Mouse (Mus musculus) hindbrain, embryonic 16.5 days (tissue): ENCODE measurements around the gene Ubxn11. TPM values are rescaled to one million over a fixed set of nuclear protein-coding genes. Genes with fewer than 3 reads are reported as not detected.
"Not testable (repeated sequence)": the region's sequence is repeated elsewhere in the genome, so short reads cannot be mapped to it uniquely, and the experiment has no call there.

Experiments used
- ATAC-seq: fragments of 200-750 bp; cut with Nextera tagmentation; 2 replicates; pipeline ENCODE4 v1.8.0; 2017; ENCODE audit warnings: moderate TSS enrichment, moderate library complexity
- H3K27ac ChIP-seq: fragments of 300-500 bp; sonication (generic); 2 replicates; pipeline ENCODE4 v1.5.1; 2014; ENCODE audit warnings: low read depth, mild to moderate bottlenecking, control low read depth, low read length, moderate library complexity
- H3K27me3 ChIP-seq: fragments of 300-500 bp; sonication (generic); replicated peaks from 2 replicates; pipeline ENCODE4 v1.6.1; 2014; ENCODE audit warnings: low read length; ENCODE audit not compliant: control insufficient read depth, insufficient read depth
- H3K36me3 ChIP-seq: fragments of 300-500 bp; sonication (generic); 2 replicates; pipeline ENCODE4 v1.6.1; 2014; ENCODE audit warnings: mild to moderate bottlenecking, low read length, moderate library complexity, mixed read lengths; ENCODE audit not compliant: control insufficient read depth, insufficient read depth
- H3K4me1 ChIP-seq: fragments of 300-500 bp; sonication (generic); 2 replicates; pipeline ENCODE4 v1.6.1; 2014; ENCODE audit warnings: low read depth, low read length; ENCODE audit not compliant: control insufficient read depth, insufficient read depth
- H3K4me2 ChIP-seq: fragments of 300-500 bp; sonication (generic); 2 replicates; pipeline ENCODE4 v1.6.1; 2014; ENCODE audit warnings: mild to moderate bottlenecking, low read length, control low read depth, moderate library complexity
- H3K4me3 ChIP-seq: fragments of 300-500 bp; sonication (generic); 2 replicates; pipeline ENCODE4 v1.5.1; 2014; ENCODE audit warnings: mild to moderate bottlenecking, low read length, control low read depth, moderate library complexity
- H3K9ac ChIP-seq: fragments of 300-500 bp; sonication (generic); 2 replicates; pipeline ENCODE4 v1.6.1; 2014; ENCODE audit warnings: low read depth, mild to moderate bottlenecking, control low read depth, low read length, moderate library complexity
- H3K9me3 ChIP-seq: fragments of 300-500 bp; sonication (generic); 2 replicates; pipeline ENCODE4 v1.6.1; 2014; ENCODE audit warnings: mild to moderate bottlenecking, low read length, moderate library complexity; ENCODE audit not compliant: control insufficient read depth
- WGBS: fragments of 180-500 bp; shearing (Covaris S2); extraction: QIAGEN DNeasy Blood & Tissue Kit; methylation state at CpG from one replicate; pipeline ENCODE4 v1.1.7; 2014; 5-methylcytosine and 5-hydroxymethylcytosine counted together
- polyA plus RNA-seq: library from polyadenylated mRNA; unstranded; fragments of >200 nt; fragmentation: Nextera tagmentation; extraction: Ambion mirVana; gene quantifications from 2 replicates; pipeline ENCODE4 v1.2.1, GENCODE M21; 2015

Gene Ubxn11
- polyA plus RNA-seq, 1 experiment from 2014 or later, result 21.5 TPM

GRCm38 (mm10) chr4:134144297-134144696 lies 41.9 kb downstream of the Ubxn11 start:
- H3K27me3 ChIP-seq, H3K4me1 ChIP-seq, H3K4me2 ChIP-seq, H3K9ac ChIP-seq, ATAC-seq, H3K4me3 ChIP-seq, H3K9me3 ChIP-seq, H3K27ac ChIP-seq, H3K36me3 ChIP-seq: not testable (repeated sequence)
- WGBS, result 94% methylated on average over 5 of the region's 5 CpGs

DNA sequence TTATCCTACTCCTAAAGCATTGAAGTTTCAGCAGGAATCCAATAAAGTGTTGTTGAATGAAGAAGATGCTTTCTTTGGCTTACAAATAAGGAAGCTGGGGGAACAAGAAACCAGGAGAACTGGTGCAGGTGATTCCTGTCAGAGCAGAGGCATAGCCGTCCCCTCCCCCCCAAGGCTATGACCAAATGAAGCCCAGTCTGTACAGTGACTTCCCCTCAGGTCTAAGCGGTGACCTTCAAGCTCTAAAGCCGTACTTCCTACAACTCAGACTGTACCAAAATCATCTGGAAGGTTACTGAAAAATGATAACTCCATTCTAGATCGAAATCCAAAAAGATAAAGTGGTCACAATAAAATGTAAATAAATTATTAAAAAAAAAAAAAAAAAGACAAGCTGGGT lies 47.0 kb downstream of the Ubxn11 start:
- Histone ChIP-seq H3K4me1 (no peaks in the 10 kb centered on the region), H3K4me2 (no peak overlapping the region), H3K27me3 (no peaks in the 10 kb centered on the region), H3K27ac (no peak overlapping the region), H3K36me3 (peaks cover 8% of the 10 kb centered on the region), H3K4me3 (no peak overlapping the region), H3K9ac (no peak overlapping the region), H3K9me3 (no peaks in the 10 kb centered on the region)
- 96% methylated on average over 4 of the region's 4 CpGs for WGBS
- ATAC-seq, result no peak

GRCm38 (mm10) chr4:134152112-134152511 lies 49.7 kb downstream of the Ubxn11 start:
- Histone ChIP-seq H3K4me2 (no peak overlapping the region), H3K27me3 (no peaks in the 10 kb centered on the region), H3K4me1 (no peaks in the 10 kb centered on the region), H3K27ac (no peak overlapping the region), H3K36me3 (peaks cover 16% of the 10 kb centered on the region), H3K4me3 (no peak overlapping the region), H3K9ac (no peak overlapping the region), H3K9me3 (no peaks in the 10 kb centered on the region)
- 93% methylated on average over 3 of the region's 3 CpGs for WGBS
- ATAC-seq, result no peak

GRCm38 (mm10) chr4:134153656-134154055 lies 51.3 kb downstream of the Ubxn11 start:
- Histone ChIP-seq H3K4me3 (no peak overlapping the region), H3K36me3 (peaks cover 12% of the 10 kb centered on the region), H3K4me1 (no peaks in the 10 kb centered on the region), H3K9ac (no peak overlapping the region), H3K27me3 (no peaks in the 10 kb centered on the region), H3K27ac (no peak overlapping the region), H3K9me3 (no peaks in the 10 kb centered on the region), H3K4me2 (no peak overlapping the region)
- ATAC-seq, result no peak
- 99% methylated on average over 3 of the region's 3 CpGs for WGBS

DNA sequence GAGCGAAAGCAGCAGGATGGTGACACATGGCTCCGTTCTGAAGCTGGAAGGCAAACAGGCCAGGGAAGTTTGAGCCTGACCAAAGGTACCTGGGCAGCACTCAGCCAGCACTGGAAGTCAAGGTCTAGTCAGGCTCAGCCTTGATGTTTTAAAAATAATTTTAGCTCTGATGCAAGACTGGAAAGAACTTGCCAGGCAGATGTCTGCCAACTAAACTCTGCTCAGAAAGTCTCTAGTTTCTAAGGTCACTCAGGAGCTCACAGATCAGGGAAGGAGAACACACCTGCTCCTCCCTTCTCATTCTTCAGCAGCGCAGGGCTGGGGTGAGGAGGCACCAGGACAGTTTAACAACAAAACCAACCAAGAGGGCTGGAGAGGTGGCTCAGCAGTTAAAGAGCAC lies 52.0 kb downstream of the Ubxn11 start:
- peaks cover 12% of the 10 kb centered on the region for H3K36me3 ChIP-seq
- no peaks in the 10 kb centered on the region for H3K27me3 ChIP-seq
- no peak for ATAC-seq
- H3K9ac ChIP-seq, result no peak overlapping the region
- no peak overlapping the region for H3K4me2 ChIP-seq
- H3K9me3 ChIP-seq, result no peaks in the 10 kb centered on the region
- no peak overlapping the region for H3K4me3 ChIP-seq
- H3K27ac ChIP-seq, result no peak overlapping the region
- WGBS, result 94% methylated on average over 3 of the region's 3 CpGs
- H3K4me1 ChIP-seq, result no peaks in the 10 kb centered on the region

DNA sequence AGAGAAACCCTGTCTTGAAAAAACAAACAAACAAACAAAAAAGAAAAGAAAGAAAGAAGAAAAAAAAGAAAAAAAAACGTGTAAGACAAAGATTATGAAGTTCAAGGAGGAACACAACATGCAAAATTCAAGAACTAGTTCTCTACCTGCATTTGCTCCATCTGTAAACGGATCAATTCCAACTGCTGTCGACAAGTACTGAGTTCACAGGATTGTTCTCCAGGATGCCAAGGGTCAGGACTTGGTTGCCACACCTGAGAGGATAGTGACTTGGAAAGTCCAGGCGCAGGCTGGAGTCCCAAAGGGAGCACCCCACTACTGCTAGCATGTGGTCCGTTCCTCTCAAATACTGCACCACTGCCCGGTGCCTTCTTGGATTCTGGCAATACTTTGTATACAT lies 53.2 kb downstream of the Ubxn11 start:
- no peak for ATAC-seq
- Histone ChIP-seq H3K27me3 (no peaks in the 10 kb centered on the region), H3K4me2 (no peak overlapping the region), H3K9me3 (no peaks in the 10 kb centered on the region), H3K27ac (no peak overlapping the region), H3K36me3 (peaks cover 9% of the 10 kb centered on the region), H3K9ac (no peak overlapping the region), H3K4me3 (no peak overlapping the region), H3K4me1 (no peaks in the 10 kb centered on the region)
- 85% methylated on average over 6 of the region's 6 CpGs for WGBS

GRCm38 (mm10) chr4:134155961-134156465 lies 53.6 kb downstream of the Ubxn11 start:
- no peaks in the 10 kb centered on the region for H3K27me3 ChIP-seq
- H3K27ac ChIP-seq, result no peak overlapping the region
- no peak overlapping the region for H3K4me3 ChIP-seq
- no peaks in the 10 kb centered on the region for H3K9me3 ChIP-seq
- WGBS, result 93% methylated on average over 10 of the region's 10 CpGs
- ATAC-seq, result no peak
- H3K4me1 ChIP-seq, result no peaks in the 10 kb centered on the region
- H3K9ac ChIP-seq, result no peak overlapping the region
- peaks cover 9% of the 10 kb centered on the region for H3K36me3 ChIP-seq
- H3K4me2 ChIP-seq, result no peak overlapping the region

GRCm38 (mm10) chr4:134156744-134157143 lies 54.4 kb downstream of the Ubxn11 start:
- Histone ChIP-seq H3K4me2 (no peak overlapping the region), H3K4me3 (no peak overlapping the region), H3K36me3 (peaks cover 9% of the 10 kb centered on the region), H3K27ac (no peak overlapping the region), H3K4me1 (no peaks in the 10 kb centered on the region), H3K27me3 (no peaks in the 10 kb centered on the region), H3K9ac (no peak overlapping the region), H3K9me3 (no peaks in the 10 kb centered on the region)
- ATAC-seq, result no peak
- WGBS, result 82% methylated on average over 8 of the region's 8 CpGs

DNA sequence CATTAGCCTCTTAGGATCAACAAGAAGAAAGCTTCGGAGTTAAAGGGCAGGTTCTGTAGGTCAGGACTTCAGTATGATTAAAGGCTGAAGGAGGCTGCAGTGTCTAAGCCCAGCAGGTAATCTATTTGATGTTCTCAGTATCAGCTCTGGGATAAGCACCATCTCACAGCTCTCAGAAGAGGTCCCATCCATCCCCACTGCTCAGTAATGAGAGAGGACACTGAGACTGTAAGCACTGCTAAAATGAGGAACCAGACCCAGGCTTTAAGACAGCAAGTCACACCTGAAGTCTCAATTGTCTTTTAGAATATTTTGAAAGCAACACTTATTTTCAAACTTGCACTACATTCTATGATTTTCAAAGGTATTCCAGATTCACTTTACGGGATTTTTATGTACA lies 55.2 kb downstream of the Ubxn11 start:
- no peak for ATAC-seq
- no peak overlapping the region for H3K9ac ChIP-seq
- H3K9me3 ChIP-seq, result no peaks in the 10 kb centered on the region
- no peak overlapping the region for H3K27ac ChIP-seq
- no peaks in the 10 kb centered on the region for H3K4me1 ChIP-seq
- 82% methylated on average over 2 of the region's 2 CpGs for WGBS
- no peaks in the 10 kb centered on the region for H3K27me3 ChIP-seq
- H3K4me3 ChIP-seq, result no peak overlapping the region
- H3K36me3 ChIP-seq, result peaks cover 9% of the 10 kb centered on the region
- no peak overlapping the region for H3K4me2 ChIP-seq

DNA sequence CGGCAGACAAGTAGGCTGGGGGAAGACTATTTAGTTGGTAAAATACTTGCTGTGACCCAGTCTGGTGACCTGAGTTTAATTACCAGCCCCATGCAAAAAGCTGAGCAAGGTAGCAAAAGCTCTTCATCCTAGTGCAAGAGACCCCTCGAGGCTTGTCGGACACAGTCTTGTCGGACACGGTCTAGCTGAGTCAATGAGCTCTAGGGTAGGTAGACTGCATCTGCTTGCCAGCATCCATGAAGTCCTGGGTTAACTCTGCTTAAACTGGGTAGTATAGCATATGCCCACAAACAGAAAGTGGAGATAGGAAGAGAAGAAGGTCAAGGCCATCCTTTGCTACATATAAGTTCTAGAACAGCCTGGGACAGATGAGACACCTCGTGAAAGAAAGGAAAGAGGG lies 56.4 kb downstream of the Ubxn11 start:
- WGBS, result 85% methylated on average over 6 of the region's 6 CpGs
- peaks cover 7% of the 10 kb centered on the region for H3K36me3 ChIP-seq

More for the DNA sequence above, 56.4 kb downstream of the Ubxn11 start:
- H3K9me3 ChIP-seq, result no peaks in the 10 kb centered on the region
- H3K27ac ChIP-seq, result no peak overlapping the region
- no peak overlapping the region for H3K4me2 ChIP-seq
- H3K4me3 ChIP-seq, result no peak overlapping the region
- H3K4me1 ChIP-seq, result no peaks in the 10 kb centered on the region
- H3K9ac ChIP-seq, result no peak overlapping the region
- no peak for ATAC-seq
- no peaks in the 10 kb centered on the region for H3K27me3 ChIP-seq
